Mouse (Mus musculus) stomach, postnatal 0 days (tissue): Measurements from ENCODE around the gene Scarf1. TPM values are rescaled to one million over a fixed set of nuclear protein-coding genes. Genes with fewer than 3 reads are reported as not detected.

Experiments used
- ATAC-seq: fragments of 200-750 bp; cut with Nextera tagmentation; 2 replicates; pipeline ENCODE4 v1.8.0; 2017; ENCODE audit not compliant: low FRiP score, low TSS enrichment
- DNase-seq: peaks from one replicate; pipeline ENCODE4 v3.0.0-alpha.2; 2016; ENCODE audit warnings: low spot score
- H3K27ac ChIP-seq: fragments of 300-500 bp; sonication (generic); replicated peaks from 2 replicates; pipeline ENCODE4 v1.5.1; 2014; ENCODE audit warnings: mild to moderate bottlenecking, control low read depth
- H3K27me3 ChIP-seq: fragments of 300-500 bp; sonication (generic); 2 replicates; pipeline ENCODE4 v1.6.1; 2014; ENCODE audit warnings: low read length; ENCODE audit not compliant: control insufficient read depth, insufficient read depth
- H3K36me3 ChIP-seq: fragments of 300-500 bp; sonication (generic); 2 replicates; pipeline ENCODE4 v1.6.1; 2014; ENCODE audit warnings: low read length, mixed read lengths; ENCODE audit not compliant: control insufficient read depth, insufficient read depth
- H3K4me1 ChIP-seq: fragments of 300-500 bp; sonication (generic); replicated peaks from 2 replicates; pipeline ENCODE4 v1.6.1; 2014; ENCODE audit warnings: antibody characterized with exemption; ENCODE audit not compliant: control insufficient read depth, insufficient read depth
- H3K4me2 ChIP-seq: fragments of 300-500 bp; sonication (generic); replicated peaks from 2 replicates; pipeline ENCODE4 v1.6.1; 2014; ENCODE audit warnings: low read depth, mild to moderate bottlenecking, control low read depth, moderate library complexity
- H3K4me3 ChIP-seq: fragments of 300-500 bp; sonication (generic); 2 replicates; pipeline ENCODE4 v1.5.1; 2014; ENCODE audit warnings: low read depth, low read length, control low read depth
- H3K9ac ChIP-seq: fragments of 300-500 bp; sonication (generic); 2 replicates; pipeline ENCODE4 v1.6.1; 2014; ENCODE audit warnings: mild to moderate bottlenecking, low read length, control low read depth, mixed read lengths
- H3K9me3 ChIP-seq: fragments of 300-500 bp; sonication (generic); 2 replicates; pipeline ENCODE4 v1.6.1; 2016; ENCODE audit warnings: low read length; ENCODE audit not compliant: control insufficient read depth
- CTCF ChIP-seq: IDR thresholded peaks from 2 replicates; pipeline ENCODE4 v1.5.1; 2016; ENCODE audit warnings: antibody characterized with exemption, low read depth, mild to moderate bottlenecking, moderate library complexity
- EP300 ChIP-seq: optimal IDR thresholded peaks from 2 replicates; pipeline ENCODE3; 2016; ENCODE audit warnings: antibody characterized with exemption
- WGBS: fragments of 180-500 bp; shearing (Covaris S2); extraction: QIAGEN DNeasy Blood & Tissue Kit; methylation state at CpG from one replicate; pipeline ENCODE4 v1.1.7; 2014; 5-methylcytosine and 5-hydroxymethylcytosine counted together
- microRNA counts: library from miRNA; unstranded; fragments of <30 nt; microRNA quantifications from one replicate; lab custom pipeline; 2015
- microRNA-seq: library from miRNA; unstranded; fragments of <30 nt; microRNA quantifications from one replicate; pipeline ENCODE4, GENCODE M21; 2016
- polyA plus RNA-seq: library from polyadenylated mRNA; unstranded; fragments of >200 nt; fragmentation: Nextera tagmentation; extraction: Ambion mirVana; gene quantifications from 2 replicates; pipeline ENCODE4 v1.2.1, GENCODE M21; 2015

Gene Scarf1
- polyA plus RNA-seq, 1 experiment from 2014 or later, result 2.8 TPM

- WGBS, result 67% methylated on average over 13 of the region's 14 CpGs
- Histone ChIP-seq H3K27me3 (no peaks in the 10 kb centered on the region), H3K9ac (peak overlapping the region; percentile 4; the same call in 1 of the 2 replicates), H3K36me3 (no peaks in the 10 kb centered on the region), H3K4me2 (no peak overlapping the region), H3K4me1 (no peaks in the 10 kb centered on the region), H3K27ac (peak overlapping the region; percentile 24; the same call in 1 of the 2 replicates), H3K4me3 (no peak overlapping the region), H3K9me3 (no peaks in the 10 kb centered on the region)
- DNase-seq, result peak; percentile 38
- TF ChIP-seq EP300, result no peak
- peak; percentile 3; the same call in 1 of the 2 replicates for ATAC-seq
Measured at GRCm38 (mm10) chr11:75571126-75571990, 58.0 kb downstream of the Scarf1 start.

- 24% methylated on average over 10 of the region's 10 CpGs for WGBS
- TF ChIP-seq EP300, result no peak
- TF ChIP-seq CTCF, result no peak
- Histone ChIP-seq H3K4me1 (no peaks in the 10 kb centered on the region), H3K4me3 (no peak overlapping the region), H3K27ac (peak overlapping the region; percentile 18; the same call in 1 of the 2 replicates), H3K36me3 (no peaks in the 10 kb centered on the region), H3K9ac (peak overlapping the region; percentile 43; the same call in 1 of the 2 replicates), H3K9me3 (no peaks in the 10 kb centered on the region), H3K4me2 (no peak overlapping the region), H3K27me3 (no peaks in the 10 kb centered on the region)
- DNase-seq (no peak), ATAC-seq (no peak)
Measured at GRCm38 (mm10) chr11:75572301-75572791, 59.0 kb downstream of the Scarf1 start.

- H3K27me3 ChIP-seq, result no peaks in the 10 kb centered on the region
- peak; percentile 98 for TF ChIP-seq CTCF
- no peak for TF ChIP-seq EP300
- no peaks in the 10 kb centered on the region for H3K36me3 ChIP-seq
- H3K27ac ChIP-seq, result no peak overlapping the region; the same call in 1 of the 2 replicates
- ATAC-seq (peak; percentile 90), DNase-seq (peak; percentile 94)
- peak overlapping the region; percentile 43 for H3K9ac ChIP-seq
- 8% methylated on average over 12 of the region's 12 CpGs for WGBS
- H3K4me3 ChIP-seq, result no peak overlapping the region
- H3K9me3 ChIP-seq, result no peaks in the 10 kb centered on the region
- H3K4me1 ChIP-seq, result no peaks in the 10 kb centered on the region
- H3K4me2 ChIP-seq, result 0 out of 2 replicates have a peak overlapping the region, but pooled peaks have one; percentile 14
Measured at GRCm38 (mm10) chr11:75572854-75573650, 59.7 kb downstream of the Scarf1 start.

GRCm38 (mm10) chr11:75574378-75575123 lies 61.2 kb downstream of the Scarf1 start:
- ATAC-seq, result no peak
- H3K9ac ChIP-seq, result no peak overlapping the region
- H3K4me2 ChIP-seq, result no peak overlapping the region
- H3K27me3 ChIP-seq, result no peaks in the 10 kb centered on the region
- no peaks in the 10 kb centered on the region for H3K9me3 ChIP-seq
- no peaks in the 10 kb centered on the region for H3K4me1 ChIP-seq
- DNase-seq, result no peak
- TF ChIP-seq CTCF (no peak), EP300 (no peak)
- WGBS, result 85% methylated on average over 5 of the region's 5 CpGs
- no peak overlapping the region for H3K4me3 ChIP-seq
- H3K36me3 ChIP-seq, result no peaks in the 10 kb centered on the region
- H3K27ac ChIP-seq, result no peak overlapping the region

GRCm38 (mm10) chr11:75575560-75576123 lies 62.3 kb downstream of the Scarf1 start:
- 68% methylated on average over 9 of the region's 9 CpGs for WGBS
- DNase-seq (no peak), ATAC-seq (no peak)
- H3K4me1 ChIP-seq, result no peaks in the 10 kb centered on the region
- no peaks in the 10 kb centered on the region for H3K36me3 ChIP-seq
- H3K9me3 ChIP-seq, result no peaks in the 10 kb centered on the region
- H3K27me3 ChIP-seq, result no peaks in the 10 kb centered on the region
- H3K4me3 ChIP-seq, result no peak overlapping the region
- no peak overlapping the region for H3K9ac ChIP-seq
- H3K4me2 ChIP-seq, result no peak overlapping the region
- TF ChIP-seq CTCF (no peak), EP300 (no peak)
- H3K27ac ChIP-seq, result no peak overlapping the region

MicroRNA genes within 50 kb of the gene (microRNA counts, 519-probe panel; counts per million panel counts)
- 6,977 counts per million, percentile 89 among the panel's probes with 10 or more counts for microRNA mmu-miR-22 (lab: Ali Mortazavi, UCI)

Small RNA genes within 50 kb of the gene (microRNA-seq; reads per million reads assigned to microRNA genes)
- gene Mir22, result 16,153 reads per million, percentile 95 among the genes with 10 or more reads in this experiment
- not detected for gene Mir3971

Other genes starting within 250 kb of the Scarf1 start
- 46.0 and 48.0 TPM in 2 replicates for gene Rpa1, start 165.2 kb upstream of the Scarf1 start, polyA plus RNA-seq
- gene Smyd4, start 165.1 kb upstream of the Scarf1 start, polyA plus RNA-seq, result 5.0 and 6.3 TPM in 2 replicates
- 53.7 and 69.1 TPM in 2 replicates for gene Serpinf1, start 90.8 kb upstream of the Scarf1 start, polyA plus RNA-seq
- 17.8 and 19.7 TPM in 2 replicates for gene Serpinf2, start 73.9 kb upstream of the Scarf1 start, polyA plus RNA-seq
- 2.6 and 2.7 TPM in 2 replicates for gene Wdr81, start 58.8 kb upstream of the Scarf1 start, polyA plus RNA-seq
- 16.0 and 17.2 TPM in 2 replicates for gene Tlcd2, start 51.8 kb upstream of the Scarf1 start, polyA plus RNA-seq
- 15.8 and 16.0 TPM in 2 replicates for gene Prpf8, start 26.7 kb upstream of the Scarf1 start, polyA plus RNA-seq
- gene Rilp, start 3.4 kb upstream of the Scarf1 start, polyA plus RNA-seq, result 2.7 and 3.5 TPM in 2 replicates
- gene Slc43a2, start 18.2 kb downstream of the Scarf1 start, polyA plus RNA-seq, result 5.7 and 6.4 TPM in 2 replicates
- 79.3 and 84.3 TPM in 2 replicates for gene Pitpna, start 74.6 kb downstream of the Scarf1 start, polyA plus RNA-seq
- 19.0 and 22.4 TPM in 2 replicates for gene Inpp5k, start 117.4 kb downstream of the Scarf1 start, polyA plus RNA-seq
- gene Myo1c, start 137.0 kb downstream of the Scarf1 start, polyA plus RNA-seq, result 41.8 and 41.9 TPM in 2 replicates
- gene Crk, start 165.7 kb downstream of the Scarf1 start, polyA plus RNA-seq, result 63.5 and 68.8 TPM in 2 replicates
- gene Ywhae, start 219.3 kb downstream of the Scarf1 start, polyA plus RNA-seq, result 401 and 416 TPM in 2 replicates